Comparison of ENCODE assay signal across 19 mouse cellular contexts in genomic region chr3:102353277-102353900, GRCm38 (mm10).
DNase-seq lines count a peak whose midpoint lies in the region; ATAC-seq lines count a peak whose summit lies in the region.
"Had no signal": no experiment of that assay in that cellular context is flagged by ENCODE, and none has a peak within 500 bp of the region (broad histone marks: within the 10 kb centered on the region; RNA-seq: fewer than 3 reads in every experiment).

No protein-coding gene starts in this region.

- 28% methylated on average over 6 of the region's 6 CpGs for WGBS in hindbrain, embryonic 13.5 days
- 13% methylated on average over 6 of the region's 6 CpGs for WGBS in midbrain, embryonic 14.5 days

- no peaks in the 10 kb centered on the region for H3K9me3 ChIP-seq in hindbrain, embryonic 13.5 days
- no peaks in the 10 kb centered on the region for H3K9me3 ChIP-seq in midbrain, embryonic 14.5 days (ENCODE audit: control insufficient read depth, low read length)
- H3K9me3 ChIP-seq: hindbrain, embryonic 15.5 days had no signal

- DNase-seq in heart, adult 11 months, result peak; percentile 16
- no peak for DNase-seq in heart, adult 9 months (ENCODE audit: low spot score in 2 of 2)
- peak; percentile 55 for DNase-seq in midbrain, embryonic 14.5 days
- peak; percentile 69 for DNase-seq in retina, postnatal 1 day
- DNase-seq in spleen, adult 12 weeks (ENCODE audit: low spot score), result no peak
- no peak for DNase-seq in left cerebral cortex, postnatal 10 days (ENCODE audit: extremely low spot score in 1 of 2, low spot score in 2 of 2)
- DNase-seq in adipocyte (ENCODE audit: low spot score), result no peak
- DNase-seq: cerebellum, adult 11-12 months; gastrocnemius, postnatal 25 days; kidney, adult 2 months; kidney, postnatal 36 days; left cerebral cortex, postnatal 4 days; lung, embryonic 14.5 days; thymus, postnatal 4 days had no signal

- intact Hi-C loops in left cerebral cortex, postnatal 10 days (cut with DNase I), result no loop called here

- H3K27ac ChIP-seq in hindbrain, embryonic 13.5 days, result no peak overlapping the region
- H3K27ac ChIP-seq in midbrain, embryonic 14.5 days (replicated peaks; ENCODE audit: low read depth, low read length), result no peak overlapping the region
- H3K27ac ChIP-seq: hindbrain, embryonic 15.5 days had no signal

- peak; percentile 75; the same call in 1 of the 2 replicates for ATAC-seq in hindbrain, embryonic 13.5 days (ENCODE audit: low FRiP score)
- ATAC-seq in midbrain, embryonic 14.5 days (ENCODE audit: low FRiP score, low TSS enrichment), result peak; percentile 69; the same call in 1 of the 2 replicates
- ATAC-seq: Patski had no signal

- H3K36me3 ChIP-seq in hindbrain, embryonic 13.5 days, result no peaks in the 10 kb centered on the region
- H3K36me3 ChIP-seq in midbrain, embryonic 14.5 days (ENCODE audit: control insufficient read depth, insufficient read depth, low read length), result no peaks in the 10 kb centered on the region
- H3K36me3 ChIP-seq: hindbrain, embryonic 15.5 days had no signal

- no peak overlapping the region for H3K4me2 ChIP-seq in hindbrain, embryonic 13.5 days
- no peak overlapping the region for H3K4me2 ChIP-seq in midbrain, embryonic 14.5 days (ENCODE audit: low read length)
- H3K4me2 ChIP-seq: hindbrain, embryonic 15.5 days; liver, embryonic 11.5 days; lung, embryonic 14.5 days had no signal

- H3K4me3 ChIP-seq in hindbrain, embryonic 13.5 days, result no peak overlapping the region
- no peak overlapping the region for H3K4me3 ChIP-seq in midbrain, embryonic 14.5 days (replicated peaks; ENCODE audit: low read depth, low read length)
- H3K4me3 ChIP-seq: erythroblast, embryonic 14.5 days; hindbrain, embryonic 15.5 days had no signal

- peaks cover 91% of the 10 kb centered on the region for H3K27me3 ChIP-seq in hindbrain, embryonic 13.5 days
- H3K27me3 ChIP-seq in midbrain, embryonic 14.5 days (ENCODE audit: control insufficient read depth, insufficient read depth, low read length), result peaks cover 77% of the 10 kb centered on the region
- H3K27me3 ChIP-seq: Patski had no signal

- H3K9ac ChIP-seq in hindbrain, embryonic 13.5 days, result no peak overlapping the region
- H3K9ac ChIP-seq in midbrain, embryonic 14.5 days (replicated peaks; ENCODE audit: low read length), result no peak overlapping the region
- H3K9ac ChIP-seq: hindbrain, embryonic 15.5 days; lung, embryonic 14.5 days had no signal

- H3K4me1 ChIP-seq in hindbrain, embryonic 13.5 days (replicated peaks), result no peaks in the 10 kb centered on the region
- no peaks in the 10 kb centered on the region for H3K4me1 ChIP-seq in midbrain, embryonic 14.5 days (ENCODE audit: control insufficient read depth, insufficient read depth, low read length)
- H3K4me1 ChIP-seq: hindbrain, embryonic 15.5 days had no signal

Comparison
In these comparisons a context has a peak if more than half of its experiments do, and no peak if none do; other contexts are left out.
1. DNase-seq: peak in heart, adult 11 months (single experiment), midbrain, embryonic 14.5 days (single experiment) and retina, postnatal 1 day (single experiment); none in heart, adult 9 months (0 of 2), spleen, adult 12 weeks (single experiment), left cerebral cortex, postnatal 10 days (0 of 2) and adipocyte (single experiment).